Mouse (Mus musculus) G1E-ER4 (cell line): ENCODE results near the gene Gabrb1. TPM values are rescaled to one million over a fixed set of nuclear protein-coding genes. Genes with fewer than 3 reads are reported as not detected.

Experiments
- GATA1 ChIP-seq: IDR thresholded peaks from one replicate; pipeline ENCODE4 v1.8.0; 2012; ENCODE audit warnings: low read length, inconsistent platforms
- polyA plus RNA-seq: library from polyadenylated mRNA; stranded (reverse); fragments of >175 nt; gene quantifications from 2 replicates; pipeline ENCODE4 v1.2.3, GENCODE M21; 2012

The Gabrb1 gene
- polyA plus RNA-seq, 1 experiment = not detected

DNA sequence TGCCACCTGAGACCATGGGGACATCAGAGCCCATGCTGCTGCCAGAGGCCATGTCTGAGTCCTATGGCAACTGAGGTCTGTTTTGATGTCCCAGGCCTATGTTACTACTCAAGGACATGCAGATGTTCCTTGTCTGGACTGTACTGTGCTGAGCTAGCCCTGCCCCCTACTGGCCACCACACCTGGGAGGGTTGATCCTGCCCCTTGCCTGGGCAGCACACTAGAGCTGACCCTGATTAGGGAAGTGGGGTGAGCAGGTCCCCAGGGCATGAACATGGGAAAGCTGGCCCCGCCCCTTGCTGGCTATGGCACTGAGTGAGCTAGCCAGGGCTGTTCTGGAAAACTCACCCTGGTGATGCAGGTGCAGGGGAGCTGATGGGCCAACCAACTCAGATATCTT is 428.6 kb downstream of the Gabrb1 start:
- TF ChIP-seq GATA1 = no peak

DNA sequence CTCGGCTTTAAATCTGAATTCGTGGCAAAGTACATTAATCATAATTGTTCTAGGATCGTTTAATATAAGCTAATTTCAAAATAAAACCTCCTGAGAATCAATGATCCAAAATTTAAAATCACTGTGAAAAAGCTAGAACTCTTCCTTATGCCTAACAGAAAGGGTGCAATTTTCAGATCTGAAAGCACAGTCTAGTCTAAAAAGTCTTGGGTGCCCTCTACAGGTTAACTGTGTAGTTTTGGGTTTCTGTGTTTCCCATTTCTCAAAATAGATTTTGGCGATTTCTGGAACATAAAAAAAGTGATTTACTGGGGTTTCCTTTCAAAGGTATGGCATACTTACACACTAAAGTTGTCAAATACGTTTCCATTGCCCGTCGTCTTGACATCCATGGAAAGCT is 436.7 kb downstream of the Gabrb1 start:
- TF ChIP-seq GATA1 = no peak

DNA sequence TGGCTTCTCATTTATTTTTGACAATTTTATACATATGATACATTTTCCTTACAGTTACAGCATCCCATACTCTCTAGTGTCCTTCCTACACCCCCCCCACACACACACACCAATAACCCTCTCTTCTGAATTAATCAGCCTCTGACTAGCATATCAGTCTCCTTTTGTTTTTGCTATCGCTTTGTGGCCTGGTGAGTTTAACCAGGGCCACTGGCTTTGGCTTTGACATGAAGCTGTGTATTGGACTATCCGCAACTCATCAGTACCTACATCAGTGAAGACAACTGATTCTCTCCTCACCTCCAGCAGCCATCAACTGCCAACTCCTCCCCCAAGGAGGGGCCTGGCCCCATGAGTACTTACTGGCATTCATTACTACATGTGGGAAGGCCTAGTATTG is 437.1 kb downstream of the Gabrb1 start:
- TF ChIP-seq GATA1 = no peak

DNA sequence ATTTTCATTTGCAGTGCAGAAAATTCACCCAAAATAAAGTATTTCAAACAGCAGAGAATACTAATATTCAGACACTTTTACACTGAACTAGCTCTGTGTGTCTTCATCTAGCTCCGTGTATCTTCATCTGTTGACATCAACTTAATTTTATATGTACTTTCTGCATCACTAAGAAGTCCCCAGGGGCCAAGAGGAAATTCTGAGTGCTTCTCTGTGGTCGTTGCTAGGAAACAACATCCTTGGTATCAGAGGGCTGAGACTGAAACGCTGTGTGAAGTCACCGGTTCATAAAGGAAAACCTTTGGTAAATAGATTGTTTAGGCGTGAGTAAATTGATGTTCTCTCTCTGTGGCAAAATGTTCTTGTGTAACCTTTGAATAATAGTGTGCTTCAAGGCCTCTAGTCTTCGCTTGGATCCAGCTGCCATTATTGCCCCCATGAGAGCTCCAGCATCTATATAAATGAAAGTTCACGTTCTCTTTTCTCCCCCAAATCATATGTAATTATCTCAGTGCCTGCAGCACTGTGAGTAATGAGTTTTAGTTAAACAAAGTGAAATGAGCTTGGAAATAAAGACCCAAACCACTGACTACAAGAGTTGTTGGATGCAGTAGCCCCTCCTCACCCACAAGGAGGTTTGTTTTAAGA is 446.5 kb downstream of the Gabrb1 start:
- no peak for TF ChIP-seq GATA1

DNA sequence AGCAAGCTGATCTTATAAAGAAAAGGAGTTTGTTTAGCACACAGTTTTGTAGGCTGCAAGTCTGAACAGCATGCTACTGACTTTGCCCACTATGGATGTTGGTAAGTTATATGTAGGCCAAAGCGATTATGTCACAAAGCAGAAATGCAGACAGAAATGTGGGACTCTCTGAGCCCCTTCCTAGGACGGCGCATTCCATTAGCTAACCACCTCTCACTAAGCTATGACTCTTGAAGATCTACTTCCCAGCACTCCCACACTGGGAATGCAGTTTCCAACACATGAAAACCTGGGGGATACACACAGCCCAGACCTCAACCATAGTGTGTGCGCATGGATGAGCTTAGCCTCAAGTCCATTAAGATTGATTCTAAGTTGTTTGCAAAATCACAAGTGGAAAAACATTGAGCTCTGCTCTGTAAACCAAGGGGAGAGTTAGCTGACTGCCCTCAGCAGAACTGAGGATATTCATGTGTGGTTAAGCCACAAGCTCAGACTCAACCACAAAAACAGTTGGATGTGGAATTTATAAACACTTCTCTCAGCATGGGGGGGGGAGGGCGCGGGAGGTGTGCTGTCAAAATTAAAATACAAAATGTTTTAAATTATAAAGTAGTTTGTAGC is 464.6 kb downstream of the Gabrb1 start:
- no peak for TF ChIP-seq GATA1

DNA sequence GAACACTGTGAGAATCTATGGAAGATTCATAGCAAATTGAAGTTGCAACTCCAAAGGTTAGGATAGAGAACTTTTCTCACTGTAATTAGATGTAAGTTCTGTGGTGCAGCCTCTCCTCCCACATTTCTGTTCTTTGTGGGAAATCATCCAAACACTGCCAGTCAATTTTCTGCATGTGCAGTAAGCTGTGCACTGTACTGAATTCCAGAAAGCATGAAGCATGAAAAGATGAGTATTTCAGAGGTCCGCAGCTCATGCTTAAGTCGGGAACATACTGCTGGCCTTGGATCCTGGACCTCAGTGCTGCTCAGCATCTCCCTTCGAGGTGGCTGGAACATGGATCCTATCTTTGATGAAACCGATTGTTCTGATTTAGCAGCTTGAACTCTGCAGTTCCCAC is 468.8 kb downstream of the Gabrb1 start:
- no peak for TF ChIP-seq GATA1

DNA sequence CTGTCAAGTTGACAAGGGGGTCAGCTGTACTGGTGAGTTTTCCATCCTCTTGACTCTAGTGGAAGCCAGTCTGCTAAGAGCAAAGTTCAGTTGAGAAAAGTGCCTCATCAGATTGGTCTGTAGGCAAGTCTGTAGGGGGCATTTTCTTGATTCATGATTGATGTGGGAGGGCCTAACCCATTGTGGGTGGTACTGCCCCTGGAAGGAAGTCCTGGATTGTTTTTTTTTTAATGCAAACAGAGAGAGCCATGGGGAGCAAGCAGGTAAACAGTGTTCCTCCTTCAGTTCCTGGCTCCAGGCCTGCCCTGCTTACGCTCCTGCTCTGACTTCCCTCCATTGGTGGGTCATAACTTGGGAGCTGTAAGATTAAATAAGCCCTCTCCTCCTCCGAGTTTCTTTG is 476.0 kb downstream of the Gabrb1 start:
- TF ChIP-seq GATA1 = no peak

DNA sequence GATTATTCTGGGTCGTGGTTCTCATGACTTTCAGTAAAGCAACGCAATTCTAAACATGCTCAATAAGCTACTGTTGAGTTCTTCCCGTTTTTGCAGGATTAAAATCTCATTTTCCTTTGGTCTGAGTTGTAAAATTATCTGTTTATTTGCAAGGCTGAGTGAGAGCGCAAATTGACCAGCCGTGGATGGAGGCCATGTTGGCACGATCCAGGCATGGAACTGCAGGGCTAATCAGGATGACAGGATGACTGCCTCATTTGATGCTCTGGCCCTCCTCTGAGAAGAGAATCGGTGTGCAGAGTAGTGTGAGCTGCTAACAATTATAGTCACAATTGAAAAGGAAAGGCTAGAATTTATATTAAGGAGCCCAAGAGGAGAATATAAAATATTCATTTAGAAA is 480.3 kb downstream of the Gabrb1 start:
- no peak for TF ChIP-seq GATA1

DNA sequence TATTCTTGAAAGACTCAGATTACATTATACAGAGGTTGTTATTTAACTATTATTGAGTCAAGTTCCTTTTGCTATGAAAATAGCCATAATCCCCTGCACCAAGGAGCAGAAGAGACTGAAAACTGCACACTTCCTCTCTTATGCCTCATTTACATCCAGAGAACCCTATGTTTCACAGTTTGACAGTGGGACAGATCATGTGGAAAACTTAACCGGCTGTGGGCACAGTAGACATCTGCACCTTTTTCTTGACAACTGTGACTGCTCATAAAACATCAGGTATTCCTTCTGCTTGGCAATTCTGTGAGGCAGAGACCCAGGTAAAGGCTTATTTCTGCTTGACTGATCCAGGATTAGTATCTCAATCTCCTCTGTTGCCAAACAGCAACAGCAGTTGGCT is 481.7 kb downstream of the Gabrb1 start:
- TF ChIP-seq GATA1 = no peak

DNA sequence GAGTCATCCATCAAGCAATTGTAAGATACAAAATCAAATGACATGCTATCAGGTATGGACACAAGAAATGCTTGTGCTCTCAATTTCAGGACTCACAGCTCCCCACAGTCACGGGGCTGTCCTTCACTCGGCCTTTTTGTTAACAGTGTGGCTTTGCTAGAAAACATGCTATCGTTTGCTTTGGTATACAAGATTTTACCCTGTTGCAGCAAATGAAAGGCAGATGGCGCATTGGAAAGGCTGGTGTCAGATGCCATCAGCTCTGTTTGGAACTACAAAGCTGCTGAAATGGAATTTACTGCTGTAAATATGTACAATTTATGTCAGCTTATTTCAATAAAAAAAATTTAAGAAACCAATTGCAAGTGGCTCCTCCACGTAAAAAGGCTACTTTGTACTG is 490.8 kb downstream of the Gabrb1 start:
- TF ChIP-seq GATA1 = no peak

DNA sequence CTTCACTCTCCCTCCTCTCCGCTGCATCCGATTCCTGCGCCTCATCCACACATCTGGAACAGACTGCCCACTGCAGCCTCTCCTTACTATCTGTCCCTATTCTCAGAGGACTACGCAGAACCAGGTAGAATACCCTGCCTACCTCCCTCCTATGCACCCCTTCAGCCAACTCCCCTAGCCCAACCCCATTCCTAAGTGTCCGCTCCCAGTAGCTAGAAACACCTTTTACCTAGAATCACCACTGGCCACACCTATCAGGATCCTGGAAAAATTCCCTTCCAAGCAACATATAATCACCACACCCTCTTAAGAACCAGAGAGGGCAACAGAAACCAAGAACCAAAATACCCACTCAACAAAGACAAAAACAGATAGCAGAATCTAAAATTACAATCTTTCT is 493.0 kb downstream of the Gabrb1 start:
- TF ChIP-seq GATA1 = no peak

DNA sequence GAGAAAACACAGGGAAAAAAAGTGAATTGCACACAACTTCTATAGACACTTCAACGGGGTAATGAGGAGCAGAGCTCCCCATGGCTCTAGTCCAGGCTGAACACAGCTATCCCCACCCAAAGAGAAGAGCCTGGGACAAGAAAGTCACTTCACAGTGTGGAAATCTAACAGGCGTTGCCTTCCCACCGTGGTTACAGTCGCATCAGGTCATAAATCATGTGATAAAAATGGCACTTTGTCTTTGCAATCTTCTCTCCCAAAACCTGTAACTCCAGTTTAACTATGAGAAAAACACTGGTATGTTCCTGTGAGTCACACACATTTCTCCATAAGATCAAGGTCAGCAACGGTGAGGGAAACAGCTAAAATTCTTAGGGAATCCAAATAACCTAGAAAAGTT is 498.7 kb downstream of the Gabrb1 start:
- no peak for TF ChIP-seq GATA1

DNA sequence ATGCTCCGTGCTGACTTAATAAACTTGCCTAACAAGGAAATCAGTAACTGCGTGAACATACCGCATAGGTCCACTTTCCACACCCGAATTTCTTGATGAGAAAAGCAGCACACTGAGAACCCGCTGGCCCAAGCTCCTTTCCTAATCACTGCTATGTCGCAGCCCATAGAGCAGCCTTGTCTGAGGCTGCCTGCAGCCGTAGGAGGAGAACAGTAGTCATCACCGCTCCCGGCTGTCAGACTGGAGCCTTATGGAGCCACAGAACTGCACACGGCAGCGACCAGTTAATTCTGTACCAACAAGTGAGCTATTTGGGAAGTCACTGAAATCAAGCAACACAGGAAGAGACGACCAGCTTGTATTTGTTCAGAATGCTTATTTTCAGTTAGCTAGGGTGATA is 500.8 kb downstream of the Gabrb1 start:
- TF ChIP-seq GATA1 = no peak

DNA sequence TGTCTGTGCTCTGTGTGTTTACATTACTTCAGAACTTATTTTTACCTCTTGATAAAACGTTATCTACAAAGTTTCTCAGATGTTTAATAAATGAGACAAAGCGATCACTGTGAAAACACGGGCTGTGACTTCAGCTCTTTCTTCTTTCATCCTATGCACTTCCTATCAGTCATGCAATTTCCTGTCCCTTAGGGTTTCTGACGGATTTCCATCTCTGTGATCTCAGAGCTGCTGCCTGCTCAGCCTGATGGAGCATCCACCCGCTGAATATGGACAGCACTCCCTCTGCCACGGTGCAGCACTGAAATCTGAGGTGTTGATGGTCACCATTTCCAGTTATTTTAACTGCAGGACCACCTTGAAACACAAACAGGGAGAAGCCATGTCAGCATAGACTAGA is 501.6 kb downstream of the Gabrb1 start:
- no peak for TF ChIP-seq GATA1

DNA sequence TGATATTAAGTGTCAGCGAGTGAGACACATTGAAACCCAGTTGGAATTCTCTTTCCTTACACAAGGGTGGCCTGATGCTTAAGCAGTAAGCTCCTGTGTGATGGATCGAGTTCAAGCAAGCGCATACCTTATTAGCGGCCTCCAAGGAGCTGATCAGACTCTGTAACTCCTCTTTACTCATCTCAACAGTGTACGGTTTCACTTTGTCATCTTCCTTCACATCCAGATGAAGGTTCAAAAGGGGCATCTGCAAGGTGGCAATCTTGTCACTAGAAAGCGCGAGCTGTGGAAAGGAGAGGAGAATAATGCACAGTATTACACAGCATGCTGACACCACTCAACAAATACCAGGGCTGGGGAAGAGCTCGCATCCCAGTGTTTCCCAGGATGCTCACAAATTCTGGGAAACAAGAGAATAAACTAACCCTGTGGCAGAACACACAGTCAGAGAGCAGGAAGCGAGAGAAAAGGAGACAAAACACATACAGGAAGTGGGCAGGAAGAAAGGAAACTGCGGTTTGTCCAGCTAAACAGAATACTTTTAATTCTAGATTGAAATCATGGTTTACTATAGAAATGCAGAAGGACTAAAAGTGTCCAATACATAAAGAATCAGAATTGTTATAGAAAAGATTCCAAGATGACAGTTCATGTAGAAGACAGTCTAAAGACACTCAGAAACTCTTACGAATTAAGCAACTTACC is 503.0 kb downstream of the Gabrb1 start:
- TF ChIP-seq GATA1 = no peak

DNA sequence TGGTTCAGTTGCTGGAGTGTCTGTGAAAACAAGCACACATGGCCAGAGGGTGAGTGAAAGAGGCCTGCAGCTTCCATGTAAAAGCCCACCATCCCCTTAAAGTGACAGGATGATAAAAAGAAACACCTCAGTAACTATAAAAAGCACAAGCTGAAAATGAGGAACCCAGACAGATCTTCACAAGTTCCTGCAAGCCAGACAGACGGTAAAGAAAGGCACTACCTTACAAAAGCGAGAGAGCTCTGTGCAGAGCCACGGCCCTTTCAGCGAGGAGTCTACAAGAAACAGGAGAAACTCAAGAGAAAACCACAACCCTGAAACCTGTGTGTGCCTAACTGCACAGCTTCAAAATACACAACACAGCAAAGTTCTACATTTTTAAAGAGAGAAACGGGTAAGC is 504.9 kb downstream of the Gabrb1 start:
- no peak for TF ChIP-seq GATA1

DNA sequence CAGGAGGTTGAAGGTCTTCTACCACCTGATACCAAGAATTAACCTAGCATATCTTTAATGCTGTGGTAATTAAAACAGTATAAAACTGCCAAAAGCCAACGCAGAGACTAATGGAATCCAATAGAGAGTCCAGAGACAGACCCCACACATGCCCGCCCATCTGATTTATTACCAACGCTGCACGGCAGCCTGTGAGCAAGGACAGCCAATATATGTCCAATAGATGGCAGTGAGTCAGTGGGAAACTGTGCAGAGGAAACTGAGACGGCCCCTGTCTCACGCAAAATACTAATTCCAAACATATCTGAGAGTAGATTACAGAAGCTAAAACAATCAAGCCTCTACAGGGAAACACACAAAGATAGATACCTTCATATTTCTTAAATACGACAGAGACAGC is 506.5 kb downstream of the Gabrb1 start:
- no peak for TF ChIP-seq GATA1
